Mouse (Mus musculus) heart, postnatal 10 days (tissue): ENCODE results near the gene Prom1. TPM values are rescaled to one million over a fixed set of nuclear protein-coding genes. Genes with fewer than 3 reads are reported as not detected.
A peak's percentile ranks its signal among the peaks of the same experiment; 100 is the strongest.
"Not testable (repeated sequence)": the region's sequence is repeated elsewhere in the genome, so short reads cannot be mapped to it uniquely, and the experiment has no call there.

Experiments
- DNase-seq, 2 experiments: peaks; one replicate each; pipeline ENCODE4 v3.0.0; 2021
- intact Hi-C: fragments of 180-260 bp; cut with DNase I; formaldehyde crosslinking; loops from one replicate; pipeline ENCODE4 v1.15.1; 2025
- total RNA-seq, 2 experiments: library from RNA; stranded (reverse); gene quantifications; 2 replicates each; pipeline ENCODE4 v1.2.3; 2021

The Prom1 gene
- total RNA-seq = 1 to 10 TPM; 5.5 to 6.7 TPM

- peak; percentile 15 to 17 for DNase-seq
- intact Hi-C loops = loop anchor here (5.0 kb wide), 1 partner anchor 259 kb away; no protein-coding TSS in a partner anchor
Measured at GRCm38 (mm10) chr5:44101231-44102110, at the start of gene Prom1. Gene Prom1 (minus strand): TSS chr5:44102032.

DNA sequence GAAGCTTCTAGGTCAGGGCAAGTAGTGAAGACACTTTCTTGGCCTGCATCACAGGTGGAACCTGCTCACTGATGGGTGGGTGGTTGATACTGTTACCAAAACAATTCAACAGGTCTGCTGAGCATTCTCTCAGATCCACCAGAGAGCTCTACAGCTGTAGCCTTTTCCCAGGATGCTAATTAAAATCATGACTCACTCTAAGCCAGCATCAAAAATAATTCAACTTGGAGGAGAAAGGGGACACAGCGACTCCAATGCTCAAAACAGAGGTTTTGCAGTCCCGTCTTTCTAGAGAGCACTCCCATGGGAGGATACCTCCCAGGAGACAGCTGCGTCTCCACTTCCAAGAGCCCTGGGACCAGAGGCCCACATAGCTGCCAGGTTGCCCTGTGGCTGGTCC lies 45.9 kb upstream of the Prom1 start:
- no peak for DNase-seq
- intact Hi-C loops = no loop called here

DNA sequence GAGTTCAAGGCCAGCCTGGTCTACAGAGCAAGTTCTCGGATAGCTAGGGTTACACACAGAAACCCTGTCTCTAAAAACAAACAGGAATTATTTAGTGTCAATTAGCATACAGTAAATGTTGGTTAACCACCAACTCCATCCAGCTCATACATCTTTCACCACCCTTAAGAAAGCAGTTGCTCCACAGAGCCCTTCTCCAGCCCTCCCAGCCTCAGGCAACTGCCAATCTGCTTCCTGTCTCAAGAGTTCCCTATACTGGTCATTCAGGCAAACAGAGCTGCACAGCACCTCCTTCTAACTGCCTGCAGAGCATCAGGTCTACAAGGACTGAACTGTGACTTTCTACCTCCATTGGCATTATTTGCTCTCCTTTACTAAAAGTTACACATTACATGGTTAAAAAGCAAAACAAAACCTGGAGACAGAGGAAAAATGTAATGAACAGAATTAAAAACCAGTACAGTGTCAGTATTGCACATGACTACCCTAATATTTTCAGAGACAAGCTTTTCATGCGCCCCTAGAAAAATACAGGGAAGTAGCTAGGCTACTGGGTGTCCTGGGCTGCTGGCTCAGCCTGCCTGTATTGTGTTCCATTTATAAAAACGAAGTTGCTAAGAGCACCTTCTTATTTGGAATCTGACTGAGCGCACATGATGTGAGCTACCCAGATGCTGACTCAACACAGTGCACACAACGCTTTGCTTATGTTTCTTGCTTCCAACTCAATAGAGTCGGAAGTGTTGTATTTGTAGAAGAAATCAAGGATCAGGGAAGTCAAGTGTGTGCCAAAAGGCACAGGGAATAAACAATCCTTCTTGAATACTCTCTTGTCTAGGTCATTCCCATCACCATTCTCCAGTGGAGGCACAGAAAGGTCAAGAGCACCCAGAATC lies 44.9 kb upstream of the Prom1 start:
- intact Hi-C loops = no loop called here
- no peak for DNase-seq

GRCm38 (mm10) chr5:44143467-44144235 lies 41.8 kb upstream of the Prom1 start:
- intact Hi-C loops = no loop called here
- DNase-seq = no peak

- intact Hi-C loops = no loop called here
- DNase-seq = no peak
Measured at GRCm38 (mm10) chr5:44127487-44127886, 25.7 kb upstream of the Prom1 start.

DNA sequence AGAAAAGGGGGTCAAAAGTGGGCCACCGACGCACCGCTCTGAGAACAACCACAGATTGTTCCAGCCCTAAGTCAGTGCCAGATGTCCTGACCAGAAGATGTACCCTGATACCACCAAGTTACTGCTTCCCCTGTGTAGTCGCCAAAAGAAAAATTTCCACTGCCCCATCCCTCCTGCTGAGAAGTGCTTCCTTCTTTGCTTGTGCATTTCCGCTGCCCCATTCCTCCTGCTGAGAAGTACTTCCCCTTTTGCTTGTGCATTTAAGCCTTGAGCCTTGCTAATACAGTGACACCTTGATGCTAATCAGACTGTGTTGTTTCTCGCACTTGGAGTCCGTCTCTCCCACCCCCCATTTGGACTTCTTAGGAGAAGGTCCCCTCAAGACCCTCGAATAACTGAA lies 24.7 kb upstream of the Prom1 start:
- intact Hi-C loops, DNase-seq: not testable (repeated sequence)

DNA sequence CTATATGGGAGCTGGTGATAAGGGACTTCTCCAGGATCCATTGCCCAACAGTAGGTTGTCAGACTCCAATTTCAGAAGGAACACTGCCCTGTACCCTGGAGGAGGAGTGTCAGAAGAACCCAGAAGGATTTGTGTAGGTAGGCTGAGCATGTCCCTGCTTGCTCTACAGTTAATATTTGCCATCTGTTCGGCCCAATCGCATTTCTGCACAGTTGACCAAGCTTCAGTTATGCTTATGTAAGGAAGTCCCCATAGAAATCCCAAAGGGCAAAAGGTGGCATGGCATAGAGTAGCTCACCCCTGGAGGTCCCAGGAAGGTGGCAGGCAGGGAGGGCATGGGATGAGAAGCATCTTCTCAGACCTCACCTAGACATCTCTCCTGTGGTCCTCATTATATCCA lies 19.6 kb upstream of the Prom1 start:
- DNase-seq = no peak
- intact Hi-C loops = no loop called here

DNA sequence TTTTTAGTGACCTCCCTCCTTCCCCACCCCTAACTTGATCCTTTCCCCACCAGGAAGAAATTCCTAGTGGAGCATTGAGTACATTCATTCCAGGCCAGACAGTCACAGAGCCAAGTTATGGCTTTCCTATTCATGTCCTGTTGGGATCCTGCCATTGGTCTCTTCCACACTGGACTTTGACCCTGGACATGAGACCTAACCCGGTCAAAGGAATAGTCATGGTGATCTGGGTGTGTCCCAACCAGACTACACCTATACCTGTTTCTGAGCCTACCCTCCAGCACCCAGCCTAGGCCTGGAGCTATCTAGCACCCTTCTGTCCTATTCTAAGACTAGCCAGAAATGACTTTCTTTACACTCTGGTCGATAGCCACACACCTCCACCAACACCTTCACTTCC lies 11.3 kb upstream of the Prom1 start:
- intact Hi-C loops = no loop called here
- no peak for DNase-seq

DNA sequence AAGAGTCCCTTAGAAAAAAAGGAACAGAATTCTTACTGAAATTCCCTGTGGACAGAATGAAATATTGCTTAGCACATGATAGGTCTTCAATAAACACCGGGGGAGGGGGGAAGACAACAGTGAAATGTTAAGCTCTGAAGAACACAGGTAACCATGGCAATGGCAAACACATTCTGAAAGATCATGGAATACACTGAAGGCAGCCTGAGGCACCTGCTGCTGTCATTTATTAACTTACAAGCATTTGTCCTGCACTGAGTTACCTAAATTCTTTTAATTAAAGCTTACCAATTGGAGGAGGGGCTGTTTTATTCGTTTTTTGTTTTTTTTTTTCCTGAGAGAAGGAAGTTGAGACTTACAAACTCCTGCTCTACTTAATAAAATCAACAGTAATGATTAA lies 7.3 kb upstream of the Prom1 start:
- intact Hi-C loops = no loop called here

DNA sequence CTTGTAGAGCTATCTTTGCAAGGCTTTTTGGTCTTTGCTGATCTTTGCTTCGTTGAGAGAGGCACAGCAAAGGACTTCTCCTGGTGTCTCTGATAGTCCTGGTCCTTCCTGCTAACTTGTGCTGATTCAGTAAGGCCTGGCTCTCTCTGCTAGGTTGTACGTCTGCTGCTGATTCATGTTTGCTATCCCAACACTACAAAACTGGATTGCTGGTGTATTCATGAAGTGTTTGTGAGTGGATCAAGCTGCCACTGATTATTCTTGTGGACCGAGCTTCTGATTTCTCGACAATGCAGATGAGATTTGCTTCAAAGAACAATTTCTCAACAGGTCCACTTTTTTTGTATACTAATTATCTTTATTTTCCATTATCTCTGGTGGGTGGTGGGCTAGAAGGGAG lies 6.3 kb upstream of the Prom1 start:
- intact Hi-C loops = no loop called here
- DNase-seq = no peak

More for the DNA sequence above, 7.3 kb upstream of the Prom1 start:
- no peak for DNase-seq

DNA sequence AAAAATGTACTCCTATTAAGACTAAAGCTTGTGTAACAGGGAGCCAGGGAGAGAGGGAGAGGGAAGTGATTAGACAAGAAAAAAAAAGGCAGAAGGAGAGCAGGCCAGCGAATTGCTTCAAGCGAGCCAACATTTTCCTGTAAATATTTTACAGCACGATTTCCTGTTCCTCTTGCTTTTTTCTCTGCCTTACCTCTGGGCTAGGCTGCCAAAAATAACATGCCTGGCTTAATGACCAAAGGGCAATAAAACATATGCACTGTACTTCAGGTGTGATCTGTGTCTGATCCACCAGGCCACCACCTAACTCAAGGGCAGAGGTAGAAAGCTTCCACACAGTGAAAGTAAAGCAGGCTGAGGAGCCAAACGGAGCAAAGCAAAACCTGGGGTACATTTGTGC lies 3.4 kb upstream of the Prom1 start:
- no peak for DNase-seq
- intact Hi-C loops = loop anchor here (2.0 kb wide), 1 partner anchor 56 kb away; no protein-coding TSS in a partner anchor

DNA sequence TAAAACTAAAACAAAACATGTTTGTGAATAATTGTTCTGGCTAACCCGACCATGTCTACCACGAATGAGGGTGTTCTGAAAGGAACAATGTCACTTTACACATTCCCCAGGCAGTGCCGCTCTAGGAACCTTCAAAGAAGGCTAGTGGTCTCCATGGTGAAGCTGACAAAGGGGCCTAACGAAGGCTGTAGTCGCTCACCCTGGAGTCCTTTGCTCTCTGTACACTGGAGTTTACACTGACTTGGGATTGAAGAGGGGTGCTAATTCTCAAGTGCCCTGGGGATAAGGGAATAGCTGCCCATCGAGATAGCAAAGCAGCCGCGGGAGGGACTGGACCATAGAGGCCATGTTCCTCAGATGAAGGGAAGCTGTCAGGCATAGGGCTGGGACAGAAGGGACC lies 2.9 kb upstream of the Prom1 start:
- DNase-seq = no peak
- intact Hi-C loops = loop anchor here (2.0 to 5.0 kb wide), 2 partner anchors 56 to 262 kb away; no protein-coding TSS in a partner anchor

GRCm38 (mm10) chr5:44104120-44104519 lies 2.3 kb upstream of the Prom1 start:
- DNase-seq = peak in 1 of 2 experiments; percentile 21
- intact Hi-C loops = loop anchor here (2.0 to 5.0 kb wide), 2 partner anchors 55 to 262 kb away; no protein-coding TSS in a partner anchor

GRCm38 (mm10) chr5:44103121-44103520 lies 1.3 kb upstream of the Prom1 start:
- intact Hi-C loops = loop anchor here (5.0 kb wide), 1 partner anchor 261 kb away; no protein-coding TSS in a partner anchor
- DNase-seq = no peak

DNA sequence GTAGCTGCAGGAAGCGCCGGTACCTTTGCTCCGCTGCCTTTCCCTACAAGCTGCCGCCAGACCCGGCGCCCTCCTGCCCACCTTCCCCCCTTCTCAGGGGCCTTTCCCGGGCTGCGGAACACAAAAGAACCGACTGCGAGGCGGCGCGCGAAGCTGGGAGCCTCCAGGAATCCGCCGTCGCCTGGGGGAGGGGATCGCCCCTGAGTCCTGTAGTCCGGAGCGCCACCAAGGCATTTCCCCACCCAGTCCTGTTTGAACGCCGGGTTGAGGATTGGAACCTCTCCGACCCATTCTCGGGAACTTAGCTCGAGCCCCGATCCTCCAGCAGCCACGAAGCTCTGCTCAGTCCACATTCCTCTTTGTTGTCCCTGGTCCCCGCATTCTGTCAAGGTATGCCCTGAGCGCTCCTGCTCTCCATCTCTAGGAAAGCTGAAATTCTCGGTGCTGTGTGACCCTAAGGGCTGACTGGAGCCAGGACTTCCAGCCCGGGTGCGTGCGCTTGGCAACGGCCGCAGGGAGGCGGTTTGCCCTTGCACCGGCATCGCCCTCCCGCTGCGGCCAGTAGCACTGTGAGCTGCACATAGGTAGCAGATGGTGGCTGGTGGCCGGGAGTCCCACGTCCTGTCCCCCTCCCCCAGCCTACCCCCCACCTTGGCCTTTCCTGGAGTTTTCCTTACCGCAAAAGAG lies 1.1 kb downstream of the Prom1 start:
- peak; percentile 42 to 44 for DNase-seq

GRCm38 (mm10) chr5:44100187-44100543 lies 1.7 kb downstream of the Prom1 start:
- DNase-seq = no peak
- intact Hi-C loops = loop anchor here (5.0 kb wide), 1 partner anchor 258 kb away; no protein-coding TSS in a partner anchor

More for the DNA sequence above, 1.1 kb downstream of the Prom1 start:
- intact Hi-C loops = loop anchor here (5.0 kb wide), 1 partner anchor 258 kb away; no protein-coding TSS in a partner anchor

GRCm38 (mm10) chr5:44096996-44097395 lies 4.8 kb downstream of the Prom1 start:
- intact Hi-C loops = no loop called here
- no peak for DNase-seq

GRCm38 (mm10) chr5:44096106-44096505 lies 5.7 kb downstream of the Prom1 start:
- DNase-seq = no peak
- intact Hi-C loops = no loop called here

DNA sequence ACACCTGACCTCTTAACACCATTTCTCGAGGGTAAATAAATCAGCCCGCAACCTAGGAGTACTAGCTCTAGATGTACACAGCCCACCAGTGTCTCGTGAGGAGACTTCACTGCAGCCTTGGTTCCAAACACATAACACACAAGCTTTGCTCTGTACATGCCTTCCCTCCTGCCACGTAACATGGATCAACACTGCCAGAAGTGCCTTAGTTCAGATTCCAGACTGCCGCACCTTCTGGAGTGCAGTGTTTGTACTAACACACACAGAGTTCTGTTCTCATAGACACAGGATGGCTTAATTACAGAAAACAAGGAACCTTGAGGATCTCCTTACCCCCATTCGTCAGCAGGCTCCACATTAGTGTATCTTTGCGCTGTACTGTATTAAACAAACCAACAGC lies 6.1 kb downstream of the Prom1 start:
- DNase-seq = no peak
- intact Hi-C loops = no loop called here

DNA sequence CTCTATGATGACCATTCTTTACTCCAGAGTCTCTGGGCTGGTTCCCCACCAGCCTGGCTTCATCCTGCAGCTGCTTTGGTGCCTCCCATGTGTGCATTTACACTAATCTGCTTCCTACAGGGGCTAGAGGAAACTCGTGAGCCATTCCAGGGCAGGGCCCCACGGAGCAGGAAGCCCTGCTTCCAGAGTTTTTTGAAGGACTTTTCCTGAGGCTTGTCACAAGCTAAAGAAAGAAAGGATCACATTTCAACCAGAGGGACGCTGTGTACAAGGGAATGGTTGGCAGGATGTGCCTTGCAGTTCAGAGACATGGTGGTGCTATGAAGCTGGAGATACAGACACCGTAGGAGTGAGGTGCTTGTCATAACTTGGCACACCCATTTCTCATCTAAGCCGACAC lies 14.8 kb downstream of the Prom1 start:
- DNase-seq = peak; percentile 16 to 27

More for the DNA sequence above, 14.8 kb downstream of the Prom1 start:
- intact Hi-C loops = no loop called here
